Mouse (Mus musculus): ENCODE measurements around the gene Lpcat2.

DNA sequence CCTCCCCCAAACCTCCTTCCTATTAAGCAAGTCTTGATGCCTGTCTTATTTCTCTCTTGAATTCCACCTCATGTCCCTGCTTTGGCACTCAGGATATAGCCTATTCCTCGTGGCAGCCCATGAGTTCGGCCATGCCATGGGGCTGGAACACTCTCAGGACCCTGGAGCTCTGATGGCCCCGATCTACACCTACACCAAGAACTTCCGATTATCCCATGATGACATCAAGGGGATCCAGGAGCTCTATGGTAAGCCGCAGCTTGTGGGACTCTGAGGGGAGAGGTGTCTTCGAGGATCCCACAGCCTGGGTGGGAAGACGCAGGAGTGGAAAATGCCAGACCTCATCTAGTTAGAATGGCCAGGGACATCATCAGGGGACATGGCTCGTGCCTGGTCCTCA lies 16.0 kb upstream of the Lpcat2 start:
- TF ChIP-seq CTCF (IDR thresholded peaks at IDR 0.05; ENCODE audit: borderline replicate concordance, control insufficient read depth, extremely low read depth, insufficient read depth, low read length, poor library complexity) = no peak
- no peak for TF ChIP-seq POLR2A (IDR thresholded peaks at IDR 0.05; ENCODE audit: control insufficient read depth, extremely low read depth, insufficient read depth, low read length, poor library complexity)

Data from thymus, adult 2 months (tissue).